Mouse (Mus musculus) spleen, adult 2 months (tissue): ENCODE results near the gene Gm17545.

Experiments
- CTCF ChIP-seq: fragments of 200-500 bp; IDR thresholded peaks from 2 replicates; pipeline ENCODE4 v1.5.1; 2011; ENCODE audit warnings: mild to moderate bottlenecking, inconsistent platforms; ENCODE audit not compliant: insufficient read depth, insufficient read length, insufficient replicate concordance; ENCODE audit errors: extremely low read depth
- POLR2A ChIP-seq: fragments of 200-500 bp; IDR thresholded peaks from 2 replicates; pipeline ENCODE4 v1.6.1; 2011; ENCODE audit warnings: low read depth, low read length, inconsistent platforms

DNA sequence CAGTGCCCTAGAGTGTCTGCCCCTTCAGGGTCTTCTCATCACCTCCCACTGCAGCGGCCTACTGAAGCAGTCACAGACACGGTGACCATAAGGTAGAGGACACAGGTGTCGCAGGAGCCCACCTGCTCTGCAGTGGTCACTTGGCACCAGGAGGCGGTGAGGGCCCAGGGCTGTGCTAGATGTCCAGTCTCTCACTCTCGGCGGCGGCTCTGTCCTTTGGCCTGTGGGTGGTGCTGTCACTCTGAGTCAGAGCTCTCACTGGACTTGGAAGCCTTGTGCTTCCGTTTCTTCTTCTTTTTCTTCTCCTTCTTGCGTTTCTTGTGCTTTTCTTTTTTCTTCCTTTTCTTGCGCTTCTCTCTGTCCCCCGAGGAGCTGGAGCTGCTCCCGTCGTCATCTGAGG lies 5.7 kb upstream of the Gm17545 start:
- no peak for TF ChIP-seq POLR2A
- TF ChIP-seq CTCF = no peak
